Mouse (Mus musculus): ENCODE results near the gene Hmga2. TPM values are rescaled to one million over a fixed set of nuclear protein-coding genes. Genes with fewer than 3 reads are reported as not detected.

The Hmga2 gene
- polyA plus RNA-seq, 1 experiment from 2014 or later, result 18.4 TPM

DNA sequence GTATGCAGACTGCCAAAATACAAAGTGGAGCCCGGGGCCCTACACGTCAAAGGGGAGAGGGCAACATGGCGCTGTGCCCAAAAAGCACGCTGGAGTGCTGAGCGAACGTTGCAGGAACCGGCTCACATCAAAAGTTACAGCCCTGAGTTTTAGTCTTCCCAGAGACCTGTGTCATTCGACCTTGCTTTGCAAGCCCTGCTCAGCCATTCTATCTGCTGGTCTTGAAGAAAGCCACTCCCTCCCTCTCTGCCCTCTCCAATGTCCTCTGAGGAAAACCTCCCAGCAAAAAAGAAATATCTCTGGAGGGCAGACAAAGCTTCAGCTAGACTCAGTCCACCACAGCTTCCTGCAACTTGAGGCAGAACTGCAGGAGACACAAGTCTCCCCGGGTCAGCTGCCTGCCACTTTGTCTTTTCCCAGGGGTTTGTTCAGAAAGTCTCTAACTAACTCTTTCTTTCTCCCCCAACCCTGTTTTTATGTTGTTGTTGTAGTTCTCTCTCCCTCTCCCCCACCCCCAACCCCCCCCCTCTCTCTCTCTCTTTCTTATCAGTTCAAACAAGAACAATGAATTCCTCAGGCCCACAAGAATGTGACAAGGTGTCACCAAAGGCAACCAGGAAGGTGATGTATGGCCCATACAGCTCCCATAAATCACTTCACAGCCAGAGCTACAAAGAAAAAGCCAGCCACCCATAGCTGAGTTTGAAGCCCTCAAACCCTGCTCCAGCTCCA lies 43.4 kb downstream of the Hmga2 start:
- H3K27me3 ChIP-seq, result no peaks in the 10 kb centered on the region
- no peaks in the 10 kb centered on the region for H3K36me3 ChIP-seq
- H3K4me2 ChIP-seq, result no peak overlapping the region
- no peak overlapping the region for H3K4me3 ChIP-seq
- ATAC-seq (ENCODE audit: insufficient number of reproducible peaks, low FRiP score, low TSS enrichment, low read depth), result no peak
- no peaks in the 10 kb centered on the region for H3K9me3 ChIP-seq
- H3K9ac ChIP-seq, result no peak overlapping the region
- 0 out of 2 replicates have a peak overlapping the region, but pooled peaks have one; percentile 6 for H3K27ac ChIP-seq
- WGBS, result 21% methylated on average over 9 of the region's 9 CpGs
- peaks cover 36% of the 10 kb centered on the region for H3K4me1 ChIP-seq

- no peak overlapping the region for H3K9ac ChIP-seq
- no peak overlapping the region for H3K27ac ChIP-seq
- no peaks in the 10 kb centered on the region for H3K27me3 ChIP-seq
- ATAC-seq (ENCODE audit: insufficient number of reproducible peaks, low FRiP score, low TSS enrichment, low read depth), result no peak
- H3K4me1 ChIP-seq, result peaks cover 45% of the 10 kb centered on the region
- H3K36me3 ChIP-seq, result no peaks in the 10 kb centered on the region
- H3K4me3 ChIP-seq, result no peak overlapping the region
- no peaks in the 10 kb centered on the region for H3K9me3 ChIP-seq
- H3K4me2 ChIP-seq, result no peak overlapping the region
- WGBS, result 68% methylated on average over 9 of the region's 9 CpGs
Observed at GRCm38 (mm10) chr10:120432081-120432480, 44.2 kb downstream of the Hmga2 start.

GRCm38 (mm10) chr10:120431435-120431834 lies 44.8 kb downstream of the Hmga2 start:
- no peaks in the 10 kb centered on the region for H3K36me3 ChIP-seq
- no peaks in the 10 kb centered on the region for H3K9me3 ChIP-seq
- H3K27ac ChIP-seq, result no peak overlapping the region
- WGBS, result 53% methylated on average over 2 of the region's 2 CpGs
- H3K4me2 ChIP-seq, result no peak overlapping the region
- ATAC-seq (ENCODE audit: insufficient number of reproducible peaks, low FRiP score, low TSS enrichment, low read depth), result no peak
- H3K4me3 ChIP-seq, result no peak overlapping the region
- H3K9ac ChIP-seq, result no peak overlapping the region
- H3K27me3 ChIP-seq, result no peaks in the 10 kb centered on the region
- H3K4me1 ChIP-seq, result peaks cover 45% of the 10 kb centered on the region

GRCm38 (mm10) chr10:120430422-120430821 lies 45.8 kb downstream of the Hmga2 start:
- no peak overlapping the region for H3K9ac ChIP-seq
- peaks cover 54% of the 10 kb centered on the region for H3K4me1 ChIP-seq
- no peaks in the 10 kb centered on the region for H3K9me3 ChIP-seq
- no peak overlapping the region for H3K4me2 ChIP-seq
- H3K36me3 ChIP-seq, result no peaks in the 10 kb centered on the region
- no peak for ATAC-seq (ENCODE audit: insufficient number of reproducible peaks, low FRiP score, low TSS enrichment, low read depth)
- H3K27ac ChIP-seq, result no peak overlapping the region
- H3K4me3 ChIP-seq, result no peak overlapping the region
- H3K27me3 ChIP-seq, result no peaks in the 10 kb centered on the region
- 53% methylated on average over 7 of the region's 7 CpGs for WGBS

- no peak overlapping the region for H3K9ac ChIP-seq
- no peak for ATAC-seq (ENCODE audit: insufficient number of reproducible peaks, low FRiP score, low TSS enrichment, low read depth)
- no peak overlapping the region for H3K4me3 ChIP-seq
- H3K4me2 ChIP-seq, result no peak overlapping the region
- H3K27me3 ChIP-seq, result no peaks in the 10 kb centered on the region
- H3K36me3 ChIP-seq, result no peaks in the 10 kb centered on the region
- no peaks in the 10 kb centered on the region for H3K9me3 ChIP-seq
- 73% methylated on average over 5 of the region's 5 CpGs for WGBS
- 0 out of 2 replicates have a peak overlapping the region, but pooled peaks have one; percentile 6 for H3K27ac ChIP-seq
- peaks cover 54% of the 10 kb centered on the region for H3K4me1 ChIP-seq
Observed at GRCm38 (mm10) chr10:120429758-120430259, 46.5 kb downstream of the Hmga2 start.

DNA sequence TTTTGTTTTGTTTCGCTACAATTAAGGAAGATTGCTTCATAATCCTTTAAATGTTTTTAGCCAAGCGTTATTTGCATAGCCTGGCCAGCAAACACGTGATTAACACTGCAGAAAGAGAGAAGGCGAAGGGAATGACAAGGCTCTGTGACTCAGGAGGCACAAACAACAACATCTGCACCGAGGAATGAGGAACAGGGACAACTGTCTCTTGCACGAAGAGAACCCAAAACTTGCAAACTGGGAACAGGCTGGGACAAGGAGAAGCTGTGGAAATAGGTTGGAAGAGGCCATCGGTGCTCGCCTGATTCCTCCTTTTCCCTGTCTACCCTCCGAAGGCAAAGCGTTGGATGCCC lies 47.1 kb downstream of the Hmga2 start:
- H3K4me1 ChIP-seq, result peaks cover 54% of the 10 kb centered on the region
- no peaks in the 10 kb centered on the region for H3K36me3 ChIP-seq
- H3K9ac ChIP-seq, result no peak overlapping the region
- H3K4me2 ChIP-seq, result peak overlapping the region; percentile 17; the same call in 1 of the 2 replicates
- H3K27ac ChIP-seq, result peak overlapping the region; percentile 6
- H3K27me3 ChIP-seq, result no peaks in the 10 kb centered on the region
- 62% methylated on average over 10 of the region's 10 CpGs for whole genome bisulfite sequencing
- H3K4me3 ChIP-seq, result no peak overlapping the region
- no peak for ATAC-seq (ENCODE audit: insufficient number of reproducible peaks, low FRiP score, low TSS enrichment, low read depth)
- H3K9me3 ChIP-seq, result no peaks in the 10 kb centered on the region

DNA sequence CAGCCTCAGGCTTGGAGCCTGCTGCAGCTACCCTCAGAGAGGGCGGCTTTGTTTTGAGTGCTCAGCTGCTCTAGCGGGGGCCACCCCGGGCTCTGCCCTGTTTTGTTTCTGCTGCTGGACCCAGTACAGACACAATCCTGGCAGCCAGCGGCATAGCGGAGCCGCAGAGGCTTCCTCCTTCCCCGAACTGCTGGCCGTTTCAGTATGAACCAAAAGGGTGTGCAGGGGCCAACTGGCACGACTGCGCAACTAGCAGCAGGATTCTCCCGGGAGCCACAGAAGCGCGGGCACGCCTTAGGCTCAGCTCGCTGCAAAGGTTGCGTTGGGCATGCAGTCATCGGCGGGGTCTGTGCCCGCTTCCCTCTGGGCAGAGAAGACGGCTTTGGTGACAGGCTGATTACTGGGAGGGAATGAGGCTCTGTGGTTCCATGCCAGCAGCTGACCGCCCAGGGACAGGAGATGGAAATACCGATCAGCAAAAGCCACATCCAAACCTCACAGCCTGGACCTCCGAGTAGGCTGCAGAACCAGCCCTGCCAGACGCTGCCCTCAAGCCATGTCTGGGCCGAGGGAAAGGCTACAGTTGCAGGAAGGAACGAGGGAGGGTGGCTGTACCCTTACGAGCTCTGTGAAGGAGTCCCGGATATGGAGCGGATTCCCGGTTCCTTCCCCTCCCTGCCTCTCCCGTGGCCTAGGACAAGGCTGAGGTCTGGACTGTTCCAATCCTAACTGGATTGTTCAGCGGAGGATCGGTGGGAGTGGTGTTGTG lies 47.7 kb downstream of the Hmga2 start:
- Histone ChIP-seq H3K27ac (peak overlapping the region; percentile 6), H3K36me3 (no peaks in the 10 kb centered on the region), H3K9me3 (no peaks in the 10 kb centered on the region), H3K4me2 (peak overlapping the region; percentile 17), H3K4me1 (peaks cover 54% of the 10 kb centered on the region), H3K27me3 (no peaks in the 10 kb centered on the region), H3K4me3 (peak overlapping the region; percentile 4; the same call in 1 of the 2 replicates), H3K9ac (no peak overlapping the region)
- 49% methylated on average over 33 of the region's 33 CpGs for WGBS
- 0 out of 2 replicates have a peak, but pooled peaks have one; percentile 47 for ATAC-seq (ENCODE audit: insufficient number of reproducible peaks, low FRiP score, low TSS enrichment, low read depth)

GRCm38 (mm10) chr10:120426086-120426610 lies 50.1 kb downstream of the Hmga2 start:
- H3K4me2 ChIP-seq, result no peak overlapping the region

GRCm38 (mm10) chr10:120424015-120424414 lies 52.3 kb downstream of the Hmga2 start:
- Histone ChIP-seq H3K4me2 (no peak overlapping the region), H3K9ac (no peak overlapping the region), H3K27me3 (no peaks in the 10 kb centered on the region), H3K4me1 (peaks cover 62% of the 10 kb centered on the region), H3K36me3 (no peaks in the 10 kb centered on the region), H3K9me3 (no peaks in the 10 kb centered on the region), H3K4me3 (no peak overlapping the region), H3K27ac (no peak overlapping the region)
- no peak for ATAC-seq (ENCODE audit: insufficient number of reproducible peaks, low FRiP score, low TSS enrichment, low read depth)
- 74% methylated on average over 9 of the region's 9 CpGs for WGBS

More at GRCm38 (mm10) chr10:120426086-120426610, 50.1 kb downstream of the Hmga2 start:
- Histone ChIP-seq H3K27me3 (no peaks in the 10 kb centered on the region), H3K9me3 (no peaks in the 10 kb centered on the region), H3K27ac (no peak overlapping the region), H3K9ac (no peak overlapping the region), H3K4me3 (no peak overlapping the region), H3K4me1 (peaks cover 60% of the 10 kb centered on the region), H3K36me3 (no peaks in the 10 kb centered on the region)
- ATAC-seq (ENCODE audit: insufficient number of reproducible peaks, low FRiP score, low TSS enrichment, low read depth), result no peak
- WGBS, result 62% methylated on average over 14 of the region's 14 CpGs

- H3K4me1 ChIP-seq, result peaks cover 61% of the 10 kb centered on the region
- WGBS, result 64% methylated on average over 7 of the region's 7 CpGs
- ATAC-seq (ENCODE audit: insufficient number of reproducible peaks, low FRiP score, low TSS enrichment, low read depth), result no peak
- no peak overlapping the region for H3K9ac ChIP-seq
- no peaks in the 10 kb centered on the region for H3K27me3 ChIP-seq
- no peak overlapping the region for H3K4me2 ChIP-seq
- no peaks in the 10 kb centered on the region for H3K9me3 ChIP-seq
- H3K4me3 ChIP-seq, result no peak overlapping the region
- 0 out of 2 replicates have a peak overlapping the region, but pooled peaks have one; percentile 8 for H3K27ac ChIP-seq
- H3K36me3 ChIP-seq, result no peaks in the 10 kb centered on the region
Observed at GRCm38 (mm10) chr10:120423256-120423655, 53.0 kb downstream of the Hmga2 start.

- Histone ChIP-seq H3K9me3 (no peaks in the 10 kb centered on the region), H3K9ac (no peak overlapping the region), H3K4me1 (peaks cover 61% of the 10 kb centered on the region), H3K27me3 (no peaks in the 10 kb centered on the region), H3K27ac (peak overlapping the region; percentile 74; the same call in 1 of the 2 replicates), H3K4me3 (no peak overlapping the region), H3K4me2 (no peak overlapping the region), H3K36me3 (no peaks in the 10 kb centered on the region)
- no peak for ATAC-seq (ENCODE audit: insufficient number of reproducible peaks, low FRiP score, low TSS enrichment, low read depth)
- WGBS, result 50% methylated on average over 4 of the region's 4 CpGs
Observed at GRCm38 (mm10) chr10:120422820-120423219, 53.4 kb downstream of the Hmga2 start.

GRCm38 (mm10) chr10:120422050-120422449 lies 54.2 kb downstream of the Hmga2 start:
- no peak overlapping the region for H3K4me3 ChIP-seq
- 0 out of 2 replicates have a peak overlapping the region, but pooled peaks have one; percentile 20 for H3K4me2 ChIP-seq
- peak; percentile 87 for ATAC-seq (ENCODE audit: insufficient number of reproducible peaks, low FRiP score, low TSS enrichment, low read depth)
- peak overlapping the region; percentile 74 for H3K27ac ChIP-seq
- H3K36me3 ChIP-seq, result no peaks in the 10 kb centered on the region
- H3K9me3 ChIP-seq, result no peaks in the 10 kb centered on the region
- no peaks in the 10 kb centered on the region for H3K27me3 ChIP-seq
- 19% methylated on average over 10 of the region's 10 CpGs for WGBS
- peaks cover 61% of the 10 kb centered on the region for H3K4me1 ChIP-seq
- no peak overlapping the region for H3K9ac ChIP-seq
